Mouse (Mus musculus): ENCODE data around the gene Fam57b. TPM values are rescaled to one million over a fixed set of nuclear protein-coding genes. Genes with fewer than 3 reads are reported as not detected.
A peak's percentile ranks its signal among the peaks of the same experiment; 100 is the strongest.

Fam57b gene
- total RNA-seq (2021) = 10 to 100 TPM; 10.1 to 11.0 TPM

GRCm38 (mm10) chr7:126797411-126798126 is at the start of gene Fam57b:
Fam57b (plus strand) TSS chr7:126797668.
- DNase-seq = peak; percentile 73 to 80
- intact Hi-C loops (cut with DNase I) = no loop called here

- DNase-seq = no peak
- intact Hi-C loops (cut with DNase I) = no loop called here
Observed at GRCm38 (mm10) chr7:126748824-126749223, 48.6 kb upstream of the Fam57b start.

GRCm38 (mm10) chr7:126749582-126750343 is 47.7 kb upstream of the Fam57b start:
- intact Hi-C loops (cut with DNase I) = loop anchor here (5.0 kb wide), 1 partner anchor 363 kb away; no protein-coding TSS in a partner anchor
- DNase-seq = no peak

GRCm38 (mm10) chr7:126754866-126755265 is 42.6 kb upstream of the Fam57b start:
- intact Hi-C loops (cut with DNase I) = loop anchor here (5.0 kb wide), 1 partner anchor 357 kb away; no protein-coding TSS in a partner anchor

GRCm38 (mm10) chr7:126758539-126758938 is 38.9 kb upstream of the Fam57b start:
- no peak for DNase-seq
- intact Hi-C loops (cut with DNase I) = no loop called here

More at GRCm38 (mm10) chr7:126754866-126755265, 42.6 kb upstream of the Fam57b start:
- DNase-seq = peak; percentile 83 to 88

- intact Hi-C loops (cut with DNase I) = no loop called here
- peak; percentile 92 for DNase-seq
Observed at GRCm38 (mm10) chr7:126759050-126759671, 38.3 kb upstream of the Fam57b start, which contains the start of gene Mapk3. Mapk3 (plus strand) TSS chr7:126759601.

GRCm38 (mm10) chr7:126759672-126760390 is 37.6 kb upstream of the Fam57b start:
- no peak for DNase-seq
- intact Hi-C loops (cut with DNase I) = loop anchor here (2.0 kb wide), 2 partner anchors 17 to 33 kb away; partner anchors contain the start of genes Ppp4c and Ypel3

GRCm38 (mm10) chr7:126760391-126760802 is 37.1 kb upstream of the Fam57b start:
- intact Hi-C loops (cut with DNase I) = loop anchor here (2.0 kb wide), 2 partner anchors 16 to 32 kb away; partner anchors contain the start of genes Ppp4c and Ypel3
- DNase-seq = peak; percentile 87

- intact Hi-C loops (cut with DNase I) = loop anchor here (2.0 kb wide), 2 partner anchors 16 to 32 kb away; partner anchors contain the start of genes Ppp4c and Ypel3
- DNase-seq = no peak
Observed at GRCm38 (mm10) chr7:126760956-126761355, 36.5 kb upstream of the Fam57b start.

- intact Hi-C loops (cut with DNase I) = loop anchor here (2.0 kb wide), 2 partner anchors 15 to 31 kb away; partner anchors contain the start of genes Ppp4c and Ypel3
- DNase-seq = no peak
Observed at GRCm38 (mm10) chr7:126761529-126762067, 35.9 kb upstream of the Fam57b start.

- no peak for DNase-seq
Observed at GRCm38 (mm10) chr7:126762471-126763008, 34.9 kb upstream of the Fam57b start.

GRCm38 (mm10) chr7:126765540-126765939 is 31.9 kb upstream of the Fam57b start:
- intact Hi-C loops (cut with DNase I) = no loop called here
- no peak for DNase-seq

More at GRCm38 (mm10) chr7:126762471-126763008, 34.9 kb upstream of the Fam57b start:
- intact Hi-C loops (cut with DNase I) = no loop called here

GRCm38 (mm10) chr7:126766201-126766600 is 31.3 kb upstream of the Fam57b start, which contains the start of gene Gdpd3:
Gdpd3 (plus strand) TSS chr7:126766334.
- intact Hi-C loops (cut with DNase I) = no loop called here
- DNase-seq = no peak

GRCm38 (mm10) chr7:126767001-126767400 is 30.5 kb upstream of the Fam57b start:
- intact Hi-C loops (cut with DNase I) = no loop called here
- DNase-seq = no peak

- intact Hi-C loops (cut with DNase I) = no loop called here
- no peak for DNase-seq
Observed at GRCm38 (mm10) chr7:126770784-126771183, 26.7 kb upstream of the Fam57b start.

GRCm38 (mm10) chr7:126773351-126773750 is 24.1 kb upstream of the Fam57b start:
- intact Hi-C loops (cut with DNase I) = no loop called here

GRCm38 (mm10) chr7:126774463-126774862 is 23.0 kb upstream of the Fam57b start:
- intact Hi-C loops (cut with DNase I) = no loop called here

More at GRCm38 (mm10) chr7:126773351-126773750, 24.1 kb upstream of the Fam57b start:
- no peak for DNase-seq

GRCm38 (mm10) chr7:126775185-126775977 is 22.1 kb upstream of the Fam57b start:
- intact Hi-C loops (cut with DNase I) = no loop called here
- DNase-seq = no peak

More at GRCm38 (mm10) chr7:126774463-126774862, 23.0 kb upstream of the Fam57b start:
- no peak for DNase-seq

GRCm38 (mm10) chr7:126775978-126776234 is 21.6 kb upstream of the Fam57b start:
- intact Hi-C loops (cut with DNase I) = loop anchor here (2.0 kb wide), 1 partner anchor 15 kb away; no protein-coding TSS in a partner anchor
- no peak for DNase-seq

Measured in heart, postnatal 10 days (tissue).